Mouse (Mus musculus) heart, embryonic 12.5 days (tissue): Measurements from ENCODE around the gene Neto2. TPM values are rescaled to one million over a fixed set of nuclear protein-coding genes. Genes with fewer than 3 reads are reported as not detected.
"Not testable (repeated sequence)": the region's sequence is repeated elsewhere in the genome, so short reads cannot be mapped to it uniquely, and the experiment has no call there.

Experiments
- ATAC-seq: fragments of 200-750 bp; cut with Nextera tagmentation; 2 replicates; pipeline ENCODE4 v1.8.0; 2017; ENCODE audit warnings: moderate TSS enrichment, moderate library complexity; ENCODE audit not compliant: insufficient number of reproducible peaks, low FRiP score
- H3K27ac ChIP-seq: fragments of 300-500 bp; sonication (generic); 2 replicates; pipeline ENCODE4 v1.5.1; 2016; ENCODE audit warnings: mild to moderate bottlenecking, moderate library complexity; ENCODE audit not compliant: poor library complexity, severe bottlenecking
- H3K27me3 ChIP-seq: fragments of 300-500 bp; sonication (generic); replicated peaks from 2 replicates; pipeline ENCODE4 v1.6.1; 2016; ENCODE audit warnings: mild to moderate bottlenecking, moderate library complexity
- H3K36me3 ChIP-seq: fragments of 300-500 bp; sonication (generic); 2 replicates; pipeline ENCODE4 v1.6.1; 2016; ENCODE audit warnings: mild to moderate bottlenecking, moderate library complexity
- H3K4me1 ChIP-seq: fragments of 300-500 bp; sonication (generic); replicated peaks from 2 replicates; pipeline ENCODE4 v1.6.1; 2016; ENCODE audit warnings: mild to moderate bottlenecking
- H3K4me2 ChIP-seq: fragments of 300-500 bp; sonication (generic); 2 replicates; pipeline ENCODE4 v1.6.1; 2016; ENCODE audit warnings: mild to moderate bottlenecking, moderate library complexity
- H3K4me3 ChIP-seq: fragments of 300-500 bp; sonication (generic); 2 replicates; pipeline ENCODE4 v1.5.1; 2016; ENCODE audit warnings: mild to moderate bottlenecking
- H3K9ac ChIP-seq: fragments of 300-500 bp; sonication (generic); 2 replicates; pipeline ENCODE4 v1.6.1; 2016; ENCODE audit warnings: mild to moderate bottlenecking, moderate library complexity
- H3K9me3 ChIP-seq: fragments of 300-500 bp; sonication (generic); replicated peaks from 2 replicates; pipeline ENCODE4 v1.6.1; 2016; ENCODE audit warnings: mild to moderate bottlenecking, moderate library complexity
- WGBS: fragments of 180-500 bp; shearing (Covaris S2); methylation state at CpG from one replicate; pipeline ENCODE4 v1.1.7; 2016; 5-methylcytosine and 5-hydroxymethylcytosine counted together
- polyA plus RNA-seq: library from polyadenylated mRNA; unstranded; fragments of >200 nt; fragmentation: Nextera tagmentation; extraction: Ambion mirVana; gene quantifications from 2 replicates; pipeline ENCODE4 v1.2.1, GENCODE M21; 2016

Neto2 gene
- polyA plus RNA-seq, 1 experiment from 2014 or later = 6.4 TPM

DNA sequence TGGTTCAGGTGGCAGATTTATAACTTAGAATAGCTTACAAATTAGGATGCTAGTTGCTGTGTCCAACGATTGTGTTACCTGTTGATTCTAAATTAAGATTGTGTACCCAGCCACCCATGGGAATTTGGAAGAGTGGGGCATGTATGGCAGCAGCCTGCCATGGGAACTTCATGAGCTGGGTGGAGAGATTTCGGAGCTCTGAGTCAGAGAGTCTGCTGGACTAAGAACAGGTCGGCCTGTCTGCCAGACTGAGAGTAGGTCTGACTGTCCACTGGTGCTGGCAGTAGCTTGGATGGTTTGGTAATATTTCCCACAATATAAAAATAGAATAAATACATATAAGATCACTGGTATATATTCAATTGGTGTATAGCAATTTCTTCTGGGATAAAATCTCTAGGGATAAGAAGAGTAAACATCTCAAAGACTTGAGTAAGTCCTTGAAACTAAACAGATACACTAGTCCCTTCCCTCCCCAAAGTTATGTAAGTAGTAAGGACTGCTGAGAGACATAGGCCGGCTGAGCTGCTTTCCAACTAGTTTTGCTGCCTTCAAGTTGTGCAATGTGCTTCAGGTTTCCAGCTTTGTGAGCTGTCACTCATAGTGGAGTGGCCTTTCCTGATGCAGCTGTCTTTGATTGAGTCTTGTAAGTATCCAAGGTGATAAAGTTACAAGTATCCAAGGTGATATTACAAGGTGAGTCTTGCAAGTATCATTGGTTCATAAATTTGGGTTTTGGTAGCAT lies 55.6 kb downstream of the Neto2 start:
- ATAC-seq = no peak
- no peaks in the 10 kb centered on the region for H3K4me1 ChIP-seq
- 73% methylated on average over 4 of the region's 4 CpGs for WGBS

DNA sequence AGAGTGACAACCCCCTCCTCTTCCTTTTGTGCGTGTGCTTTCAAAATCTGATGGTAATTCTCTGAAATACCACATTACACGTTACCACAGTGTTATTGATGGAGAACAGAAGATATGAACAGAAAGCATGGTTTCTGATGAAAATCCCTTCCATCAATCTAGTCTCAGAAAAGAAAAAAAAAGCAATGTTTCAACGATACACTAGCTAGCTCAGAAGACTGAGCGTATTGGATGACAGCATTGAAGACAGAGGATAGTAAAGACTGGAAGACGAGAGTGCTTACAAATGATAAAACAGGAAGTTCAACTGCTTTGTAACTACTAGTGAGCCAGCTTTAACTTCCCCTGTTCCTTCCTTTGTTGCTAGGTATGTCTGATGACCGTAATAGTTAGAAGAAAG lies 76.3 kb downstream of the Neto2 start:
- H3K9ac ChIP-seq = no peak overlapping the region
- no peaks in the 10 kb centered on the region for H3K4me1 ChIP-seq
- no peaks in the 10 kb centered on the region for H3K36me3 ChIP-seq
- no peaks in the 10 kb centered on the region for H3K27me3 ChIP-seq
- no peak for ATAC-seq
- no peak overlapping the region for H3K4me3 ChIP-seq
- no peak overlapping the region for H3K27ac ChIP-seq
- no peak overlapping the region for H3K4me2 ChIP-seq
- WGBS = 75% methylated on average over 6 of the region's 6 CpGs
- no peaks in the 10 kb centered on the region for H3K9me3 ChIP-seq

More for the DNA sequence above, 55.6 kb downstream of the Neto2 start:
- Histone ChIP-seq H3K36me3 (no peaks in the 10 kb centered on the region), H3K9me3 (no peaks in the 10 kb centered on the region), H3K27ac (no peak overlapping the region), H3K4me3 (no peak overlapping the region), H3K4me2 (no peak overlapping the region), H3K9ac (no peak overlapping the region), H3K27me3 (no peaks in the 10 kb centered on the region)

DNA sequence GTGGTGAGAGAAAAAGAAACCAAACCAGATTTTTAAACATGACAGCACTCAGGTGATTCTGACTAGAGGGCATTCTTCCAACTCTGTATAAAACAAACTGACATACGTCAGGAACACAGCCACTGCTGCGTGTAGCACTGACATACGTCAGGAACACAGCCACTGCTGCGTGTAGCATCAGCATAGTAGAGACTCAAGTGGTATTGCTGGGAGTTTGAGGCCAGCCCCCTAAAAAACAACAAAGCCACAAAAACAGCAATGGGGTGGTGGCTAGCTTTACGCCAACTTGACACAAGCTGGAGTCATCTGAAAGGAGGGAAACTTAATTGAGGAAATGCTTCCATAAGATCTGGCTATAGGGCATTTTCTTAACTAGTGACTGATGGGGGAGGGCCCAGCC lies 77.5 kb downstream of the Neto2 start:
- no peak for ATAC-seq
- Histone ChIP-seq H3K4me2 (no peak overlapping the region), H3K9ac (no peak overlapping the region), H3K4me3 (no peak overlapping the region), H3K27ac (no peak overlapping the region), H3K27me3 (no peaks in the 10 kb centered on the region), H3K9me3 (no peaks in the 10 kb centered on the region), H3K4me1 (no peaks in the 10 kb centered on the region), H3K36me3 (no peaks in the 10 kb centered on the region)
- WGBS = 88% methylated on average over 5 of the region's 5 CpGs

DNA sequence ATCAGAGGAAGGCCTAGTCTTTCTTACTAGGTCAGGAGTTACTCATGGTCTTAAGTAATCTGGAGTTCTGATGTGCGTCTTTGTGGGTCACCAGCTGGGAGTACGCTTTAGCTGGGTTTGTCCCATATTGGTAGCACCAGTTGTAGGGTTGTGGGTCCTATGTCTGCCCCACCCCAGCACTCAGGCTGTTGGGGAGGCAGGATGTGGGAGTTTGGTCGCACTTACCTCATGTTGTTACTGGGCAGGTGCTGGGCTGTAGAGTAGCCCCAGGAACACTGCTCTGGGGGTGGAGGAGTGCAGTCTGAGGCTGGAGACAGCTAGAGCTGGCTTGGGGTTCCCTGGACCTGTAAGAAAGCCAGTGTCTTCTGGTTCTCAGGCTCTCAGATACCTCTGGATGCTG lies 81.9 kb downstream of the Neto2 start:
- WGBS = 67% methylated on average over 3 of the region's 3 CpGs

DNA sequence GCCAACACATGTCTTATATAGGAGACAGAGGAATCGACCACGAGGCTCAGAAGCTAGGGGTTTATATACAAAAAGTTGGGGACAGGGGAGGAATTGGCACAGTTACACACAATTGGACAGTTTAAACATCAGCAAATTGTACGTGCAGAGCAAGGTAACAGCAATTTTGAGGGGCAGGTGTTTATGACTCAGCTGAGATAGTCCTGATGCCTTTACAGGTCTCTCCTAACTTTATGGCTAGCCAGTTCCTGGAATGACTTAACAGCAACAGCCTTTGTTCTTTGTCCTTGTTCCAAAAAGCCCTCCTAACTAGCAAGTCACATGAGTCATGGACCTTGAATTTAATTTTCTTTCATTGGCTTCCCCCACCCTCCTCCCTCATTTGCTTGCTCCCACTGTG lies 83.6 kb downstream of the Neto2 start:
- H3K9ac ChIP-seq, ATAC-seq, H3K4me2 ChIP-seq, H3K27me3 ChIP-seq, H3K4me1 ChIP-seq, H3K36me3 ChIP-seq, H3K27ac ChIP-seq, H3K4me3 ChIP-seq: not testable (repeated sequence)
- peaks cover 12% of the 10 kb centered on the region; the same call in 1 of the 2 replicates for H3K9me3 ChIP-seq
- 88% methylated on average over 3 of the region's 3 CpGs for WGBS

More for the DNA sequence above, 81.9 kb downstream of the Neto2 start:
- H3K4me1 ChIP-seq = no peaks in the 10 kb centered on the region
- ATAC-seq = no peak
- no peak overlapping the region for H3K27ac ChIP-seq
- no peaks in the 10 kb centered on the region for H3K36me3 ChIP-seq
- no peak overlapping the region for H3K4me3 ChIP-seq
- no peaks in the 10 kb centered on the region for H3K27me3 ChIP-seq
- peaks cover 12% of the 10 kb centered on the region; the same call in 1 of the 2 replicates for H3K9me3 ChIP-seq
- no peak overlapping the region for H3K9ac ChIP-seq
- H3K4me2 ChIP-seq = no peak overlapping the region

DNA sequence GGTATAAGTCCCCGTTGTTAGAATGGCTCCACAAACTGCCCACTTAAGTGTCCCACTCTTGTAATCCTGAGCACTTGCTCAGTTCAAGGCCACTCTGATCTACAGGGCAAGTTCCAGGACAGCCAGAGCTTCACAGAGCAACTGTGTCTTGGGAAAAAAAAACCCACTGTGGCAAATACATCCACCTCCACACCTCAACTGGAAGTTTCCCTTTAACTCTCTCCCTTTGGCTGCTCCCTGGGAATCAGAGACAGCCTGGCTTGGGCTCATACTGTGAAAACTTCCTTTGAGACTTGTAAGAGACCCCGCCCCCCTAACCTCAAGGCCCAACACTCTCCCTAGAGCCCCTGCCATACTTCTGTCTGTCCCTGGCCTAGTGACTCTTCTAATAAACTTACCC lies 91.9 kb downstream of the Neto2 start:
- H3K27me3 ChIP-seq = no peaks in the 10 kb centered on the region
- no peak for ATAC-seq
- no peaks in the 10 kb centered on the region for H3K4me1 ChIP-seq
- H3K4me3 ChIP-seq = no peak overlapping the region
- H3K36me3 ChIP-seq = no peaks in the 10 kb centered on the region
- H3K9ac ChIP-seq = no peak overlapping the region
- no peak overlapping the region for H3K27ac ChIP-seq
- 58% methylated on average over 2 of the region's 2 CpGs for WGBS
- H3K9me3 ChIP-seq = no peaks in the 10 kb centered on the region
- no peak overlapping the region for H3K4me2 ChIP-seq

DNA sequence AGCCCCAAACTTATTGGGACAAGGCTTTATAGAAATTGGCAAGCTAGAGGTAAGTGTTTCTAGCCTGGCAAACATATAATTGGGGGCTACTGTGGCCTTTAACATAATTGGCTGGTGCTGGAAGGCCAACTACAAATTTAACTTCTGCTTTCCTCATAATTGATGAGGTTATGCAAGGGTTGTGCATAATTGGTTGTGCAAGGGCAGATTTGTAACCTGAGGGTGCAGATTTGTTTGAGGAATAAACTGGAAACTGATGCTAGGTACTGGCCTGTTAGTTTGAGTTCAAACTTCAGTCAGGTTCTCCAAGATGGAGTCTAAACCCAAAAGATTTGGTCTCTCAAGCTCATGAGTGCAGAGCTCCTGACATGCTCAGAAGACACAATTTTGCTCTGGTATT lies 92.9 kb downstream of the Neto2 start:
- no peak for ATAC-seq
- Histone ChIP-seq H3K9me3 (no peaks in the 10 kb centered on the region), H3K36me3 (no peaks in the 10 kb centered on the region), H3K27me3 (no peaks in the 10 kb centered on the region), H3K4me2 (no peak overlapping the region), H3K4me3 (no peak overlapping the region), H3K9ac (no peak overlapping the region), H3K27ac (no peak overlapping the region), H3K4me1 (no peaks in the 10 kb centered on the region)

DNA sequence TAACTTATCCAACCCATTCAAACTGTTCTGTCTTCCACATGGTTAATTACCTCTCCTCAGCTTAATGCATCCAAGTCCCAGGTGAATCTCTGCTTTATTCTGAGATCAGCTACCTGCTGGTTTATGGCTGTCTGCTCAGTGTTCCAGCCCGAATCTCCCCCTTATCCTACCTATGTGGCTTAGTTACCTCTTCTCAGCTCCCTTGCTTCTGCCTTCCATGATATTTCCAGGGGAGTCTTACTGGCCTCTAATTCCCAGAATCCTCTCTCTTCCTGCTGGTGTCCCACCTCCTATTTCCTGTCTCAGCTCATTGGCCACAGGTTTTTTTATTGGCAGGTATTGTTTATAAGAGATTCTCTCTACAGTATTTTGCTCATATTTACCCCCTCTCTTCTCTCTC lies 93.8 kb downstream of the Neto2 start:
- Histone ChIP-seq H3K9ac (no peak overlapping the region), H3K4me2 (no peak overlapping the region), H3K27ac (no peak overlapping the region), H3K4me1 (no peaks in the 10 kb centered on the region), H3K36me3 (no peaks in the 10 kb centered on the region), H3K4me3 (no peak overlapping the region), H3K9me3 (no peaks in the 10 kb centered on the region), H3K27me3 (no peaks in the 10 kb centered on the region)
- no peak for ATAC-seq
- 83% methylated on average over 1 of the region's 1 CpGs for WGBS

DNA sequence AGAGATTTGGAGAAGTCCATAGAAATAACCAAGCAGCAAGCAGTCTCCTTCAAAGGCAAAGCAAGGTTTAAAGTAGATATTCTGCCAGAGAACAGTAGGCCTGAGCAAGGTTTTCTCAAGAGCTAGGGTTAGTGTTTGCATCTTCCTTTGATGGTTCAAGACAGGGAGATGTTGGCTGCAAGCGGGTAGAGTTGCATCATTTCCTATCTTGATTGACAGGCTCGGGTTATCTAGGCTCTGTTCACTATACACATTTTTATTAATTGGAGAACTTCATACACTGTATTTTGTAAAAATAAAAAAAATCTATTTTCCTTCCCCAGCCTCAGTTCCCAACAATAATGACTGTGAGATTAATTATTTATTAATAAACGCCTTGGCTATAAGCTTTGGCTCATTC lies 94.2 kb downstream of the Neto2 start:
- no peaks in the 10 kb centered on the region for H3K27me3 ChIP-seq
- no peaks in the 10 kb centered on the region for H3K36me3 ChIP-seq
- no peaks in the 10 kb centered on the region for H3K9me3 ChIP-seq
- no peak overlapping the region for H3K9ac ChIP-seq
- H3K4me3 ChIP-seq = no peak overlapping the region
- 72% methylated on average over 3 of the region's 3 CpGs for WGBS
- H3K27ac ChIP-seq = no peak overlapping the region
- no peak overlapping the region for H3K4me2 ChIP-seq
- no peak for ATAC-seq
- no peaks in the 10 kb centered on the region for H3K4me1 ChIP-seq

DNA sequence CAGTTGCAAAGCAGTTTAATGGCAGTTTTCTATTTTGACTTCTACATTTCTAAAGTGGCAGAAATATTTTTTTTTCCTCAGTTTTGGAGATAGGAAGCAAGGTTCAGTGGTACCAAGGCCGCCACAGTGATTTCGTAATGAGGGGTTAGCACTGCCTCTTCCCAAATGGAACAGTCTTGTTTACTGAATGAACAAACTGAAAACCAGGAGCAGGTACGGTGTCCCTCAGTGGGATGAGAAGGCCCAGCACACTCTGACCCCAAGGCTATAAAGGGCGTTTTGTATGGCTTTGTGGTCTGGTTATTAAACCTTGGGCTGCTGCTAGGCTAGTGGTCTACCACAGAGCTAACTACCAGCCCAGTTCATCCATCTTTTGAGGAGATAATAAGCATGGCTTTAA lies 96.5 kb downstream of the Neto2 start:
- WGBS = 72% methylated on average over 4 of the region's 4 CpGs
- no peaks in the 10 kb centered on the region for H3K27me3 ChIP-seq
- H3K4me2 ChIP-seq = no peak overlapping the region
- ATAC-seq = no peak
- no peak overlapping the region for H3K27ac ChIP-seq
- H3K36me3 ChIP-seq = no peaks in the 10 kb centered on the region
- no peak overlapping the region for H3K4me3 ChIP-seq
- no peak overlapping the region for H3K9ac ChIP-seq
- H3K4me1 ChIP-seq = no peaks in the 10 kb centered on the region
- H3K9me3 ChIP-seq = no peaks in the 10 kb centered on the region

DNA sequence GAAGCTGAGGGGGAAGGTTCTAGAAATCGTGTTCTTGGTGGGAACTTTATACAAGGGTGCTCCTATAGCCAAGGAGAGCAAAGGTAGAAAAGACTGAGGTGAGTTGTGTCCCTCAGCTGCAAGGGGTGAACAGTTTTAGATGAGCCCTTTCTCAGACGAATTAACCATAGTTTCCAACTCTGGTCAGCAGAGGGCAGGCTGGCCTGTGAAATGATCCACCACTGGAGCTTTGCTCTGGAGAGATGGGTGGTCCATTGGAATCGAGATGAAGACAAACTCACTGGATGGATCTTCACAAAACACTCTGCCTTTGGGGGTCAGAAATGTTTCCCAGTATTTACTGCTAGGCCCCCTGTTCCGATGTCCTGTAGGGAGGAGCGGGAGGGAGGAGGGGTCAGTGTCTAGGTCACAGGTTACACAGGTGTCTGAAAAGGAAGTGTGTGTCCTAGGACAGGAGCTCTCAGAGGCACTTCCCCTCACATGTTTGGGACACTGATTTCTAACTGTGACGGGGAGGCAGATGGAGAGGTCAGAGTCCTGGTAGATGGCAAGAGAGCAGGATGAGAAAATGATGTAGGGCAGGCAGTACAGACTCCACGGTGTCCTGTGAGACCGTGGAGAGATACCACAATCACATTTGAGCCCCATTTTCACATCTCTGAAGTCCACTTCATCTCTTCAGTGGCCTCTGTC lies 97.4 kb downstream of the Neto2 start:
- H3K36me3 ChIP-seq = no peaks in the 10 kb centered on the region
- no peak overlapping the region for H3K27ac ChIP-seq
- no peaks in the 10 kb centered on the region for H3K27me3 ChIP-seq
- H3K4me1 ChIP-seq = no peaks in the 10 kb centered on the region
- 41% methylated on average over 8 of the region's 8 CpGs for WGBS
- no peak overlapping the region for H3K9ac ChIP-seq
- no peaks in the 10 kb centered on the region for H3K9me3 ChIP-seq
- no peak overlapping the region for H3K4me2 ChIP-seq
- no peak for ATAC-seq
- H3K4me3 ChIP-seq = no peak overlapping the region

DNA sequence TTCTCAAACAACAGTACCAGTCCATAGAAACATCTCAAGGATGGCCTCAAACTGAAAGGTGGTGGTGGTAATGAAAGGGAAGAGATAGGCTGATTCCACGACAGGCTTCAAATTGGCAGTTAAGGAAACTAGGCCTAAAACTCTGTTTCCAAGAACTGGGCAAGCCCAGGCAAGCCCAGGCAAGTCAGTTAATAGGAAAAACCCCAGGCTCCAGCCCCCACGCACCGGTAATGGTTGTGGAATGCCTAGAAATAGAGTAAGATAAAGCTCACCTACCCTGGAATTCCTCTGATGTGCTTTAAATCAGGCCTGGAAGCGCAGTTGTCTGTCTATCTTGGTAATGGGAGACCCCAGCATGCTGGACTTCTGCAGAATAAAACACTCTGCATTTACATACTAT lies 98.0 kb downstream of the Neto2 start:
- no peak overlapping the region for H3K4me3 ChIP-seq
- no peak overlapping the region for H3K9ac ChIP-seq
- H3K4me1 ChIP-seq = no peaks in the 10 kb centered on the region
- H3K9me3 ChIP-seq = no peaks in the 10 kb centered on the region
- H3K27me3 ChIP-seq = no peaks in the 10 kb centered on the region
- no peak overlapping the region for H3K27ac ChIP-seq
- WGBS = 48% methylated on average over 4 of the region's 4 CpGs
- no peak for ATAC-seq
- no peak overlapping the region for H3K4me2 ChIP-seq
- no peaks in the 10 kb centered on the region for H3K36me3 ChIP-seq
